In the genomic region with DNA sequence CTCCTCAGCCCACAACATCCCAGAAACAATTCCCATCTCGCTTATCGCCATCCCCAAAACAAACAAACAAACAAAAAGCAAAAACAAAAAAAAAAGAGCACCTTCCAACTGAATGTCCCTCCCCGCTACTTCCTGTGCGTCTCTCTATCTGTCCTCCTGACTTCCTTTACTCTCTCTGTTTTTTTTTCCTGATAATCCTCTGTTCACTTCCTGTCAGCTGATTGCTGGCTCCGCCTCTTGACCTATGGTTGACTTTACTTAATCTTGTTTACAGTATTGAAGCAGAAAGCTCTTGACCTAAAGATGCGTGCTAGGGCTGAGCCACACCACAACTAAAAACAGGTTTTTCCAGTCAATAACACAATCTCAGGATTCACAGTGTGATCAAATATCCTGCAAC, we compare ENCODE assay signal across 25 mouse cellular contexts. TPM values are rescaled to one million over a fixed set of nuclear protein-coding genes. Genes with fewer than 3 reads are reported as not detected.
DNase-seq lines count a peak whose midpoint lies in the region; ATAC-seq and TF ChIP-seq lines count a peak whose summit lies in the region.
"Had no signal": no experiment of that assay in that cellular context is flagged by ENCODE, and none has a peak within 500 bp of the region (broad histone marks: within the 10 kb centered on the region; RNA-seq: fewer than 3 reads in every experiment).

No protein-coding gene starts in this region.

- no peaks in the 10 kb centered on the region for H3K27me3 ChIP-seq in lung, embryonic 14.5 days (ENCODE audit: insufficient read depth, low read length)
- peaks cover 36% of the 10 kb centered on the region for H3K27me3 ChIP-seq in G1E (ENCODE audit: insufficient read depth, low read length)
- H3K27me3 ChIP-seq in liver, embryonic 16.5 days (ENCODE audit: control insufficient read depth, insufficient read depth, low read depth, low read length), result no peaks in the 10 kb centered on the region
- no peaks in the 10 kb centered on the region for H3K27me3 ChIP-seq in hindbrain, embryonic 10.5 days (ENCODE audit: insufficient read depth, poor library complexity, severe bottlenecking)
- H3K27me3 ChIP-seq: embryonic facial prominence, embryonic 12.5 days; forebrain, embryonic 13.5 days; hindbrain, embryonic 15.5 days; neural tube, embryonic 13.5 days; stomach, embryonic 15.5 days had no signal

- H3K4me3 ChIP-seq in lung, embryonic 14.5 days (ENCODE audit: low read depth, low read length), result no peak overlapping the region
- peak overlapping the region; percentile 46 for H3K4me3 ChIP-seq in G1E (ENCODE audit: low read depth, low read length)
- H3K4me3 ChIP-seq in liver, embryonic 16.5 days (ENCODE audit: low read depth, low read length), result no peak overlapping the region
- H3K4me3 ChIP-seq in hindbrain, embryonic 10.5 days, result no peak overlapping the region
- H3K4me3 ChIP-seq: embryonic facial prominence, embryonic 12.5 days; forebrain, embryonic 13.5 days; hindbrain, embryonic 15.5 days; myocyte; neural tube, embryonic 13.5 days; stomach, embryonic 15.5 days had no signal

- H3K9me3 ChIP-seq in lung, embryonic 14.5 days (ENCODE audit: low read depth, low read length), result no peaks in the 10 kb centered on the region
- no peaks in the 10 kb centered on the region for H3K9me3 ChIP-seq in G1E (replicated peaks)
- H3K9me3 ChIP-seq in liver, embryonic 16.5 days (replicated peaks; ENCODE audit: control insufficient read depth, low read length), result no peaks in the 10 kb centered on the region
- H3K9me3 ChIP-seq in hindbrain, embryonic 10.5 days, result no peaks in the 10 kb centered on the region
- H3K9me3 ChIP-seq: embryonic facial prominence, embryonic 12.5 days; forebrain, embryonic 13.5 days; hindbrain, embryonic 15.5 days; neural tube, embryonic 13.5 days; stomach, embryonic 15.5 days had no signal

- no peak for TF ChIP-seq CTCF in lung, embryonic 14.5 days (IDR thresholded peaks at IDR 0.05; ENCODE audit: low read depth)
- no peak for TF ChIP-seq CTCF in G1E (IDR thresholded peaks at IDR 0.05; ENCODE audit: low read depth, low read length)

- no peaks in the 10 kb centered on the region for H3K4me1 ChIP-seq in lung, embryonic 14.5 days (ENCODE audit: insufficient read depth)
- H3K4me1 ChIP-seq in G1E (ENCODE audit: insufficient read depth, low read depth, low read length), result peaks cover 47% of the 10 kb centered on the region
- H3K4me1 ChIP-seq in liver, embryonic 16.5 days (ENCODE audit: control insufficient read depth, low read depth, low read length), result peaks cover 28% of the 10 kb centered on the region
- H3K4me1 ChIP-seq in hindbrain, embryonic 10.5 days (replicated peaks), result peaks cover 4% of the 10 kb centered on the region; the same call in 1 of the 2 replicates
- H3K4me1 ChIP-seq: embryonic facial prominence, embryonic 12.5 days; forebrain, embryonic 13.5 days; hindbrain, embryonic 15.5 days; neural tube, embryonic 13.5 days had no signal

- H3K27ac ChIP-seq in lung, embryonic 14.5 days (ENCODE audit: low read depth), result peak overlapping the region; percentile 33; the same call in 1 of the 2 replicates
- H3K27ac ChIP-seq in liver, embryonic 16.5 days (ENCODE audit: low read length), result 0 out of 2 replicates have a peak overlapping the region, but pooled peaks have one; percentile 13
- no peak overlapping the region for H3K27ac ChIP-seq in hindbrain, embryonic 10.5 days
- H3K27ac ChIP-seq: embryonic facial prominence, embryonic 12.5 days; forebrain, embryonic 13.5 days; hindbrain, embryonic 15.5 days; liver, embryonic 14.5 days; neural tube, embryonic 13.5 days; stomach, embryonic 15.5 days had no signal

- peak; percentile 67 for DNase-seq in lung, embryonic 14.5 days
- DNase-seq in lung, adult 18-20 months, result no peak
- DNase-seq in A20 (ENCODE audit: low read depth, low spot score), result peak; percentile 32
- DNase-seq in G1E (ENCODE audit: low spot score), result no peak
- no peak for DNase-seq in hindbrain, embryonic 10.5 days (ENCODE audit: low spot score)
- DNase-seq in cerebellum, adult 11 months, result no peak
- DNase-seq: cerebellum, adult 18-20 months; cerebellum, postnatal 25 days; gastrocnemius, postnatal 36 days; heart, postnatal 4 days; kidney, adult 2 months; kidney, postnatal 14 days; left cerebral cortex, postnatal 4 days; right cerebral cortex, adult 18-20 months; thymus, postnatal 36 days had no signal

- no peak overlapping the region for H3K4me2 ChIP-seq in lung, embryonic 14.5 days
- no peak overlapping the region for H3K4me2 ChIP-seq in liver, embryonic 16.5 days (ENCODE audit: low read depth, low read length)
- H3K4me2 ChIP-seq: embryonic facial prominence, embryonic 12.5 days; forebrain, embryonic 13.5 days; hindbrain, embryonic 15.5 days; neural tube, embryonic 13.5 days; stomach, embryonic 15.5 days had no signal

- no peaks in the 10 kb centered on the region for H3K36me3 ChIP-seq in lung, embryonic 14.5 days (ENCODE audit: insufficient read depth)
- H3K36me3 ChIP-seq in G1E (replicated peaks), result no peaks in the 10 kb centered on the region
- no peaks in the 10 kb centered on the region for H3K36me3 ChIP-seq in liver, embryonic 16.5 days (ENCODE audit: control insufficient read depth, insufficient read depth)
- H3K36me3 ChIP-seq in hindbrain, embryonic 10.5 days, result peaks cover 34% of the 10 kb centered on the region
- H3K36me3 ChIP-seq: embryonic facial prominence, embryonic 12.5 days; hindbrain, embryonic 15.5 days; neural tube, embryonic 13.5 days; stomach, embryonic 15.5 days had no signal

- no peak for ATAC-seq in lung, embryonic 14.5 days (ENCODE audit: insufficient read depth)
- ATAC-seq in G1E (ENCODE audit: extremely low read depth, insufficient number of reproducible peaks, low FRiP score, poor library complexity, severe bottlenecking), result peak; percentile 28; the same call in 1 of the 2 replicates
- ATAC-seq in liver, embryonic 16.5 days (ENCODE audit: low read depth), result no peak
- ATAC-seq: forebrain, embryonic 13.5 days; midbrain, embryonic 16.5 days had no signal

- H3K9ac ChIP-seq in lung, embryonic 14.5 days, result no peak overlapping the region
- H3K9ac ChIP-seq in liver, embryonic 16.5 days (ENCODE audit: low read depth, low read length), result no peak overlapping the region
- H3K9ac ChIP-seq: embryonic facial prominence, embryonic 12.5 days; forebrain, embryonic 13.5 days; hindbrain, embryonic 15.5 days; liver, embryonic 14.5 days; neural tube, embryonic 13.5 days; stomach, embryonic 15.5 days had no signal

- 62% methylated on average over 6 of the region's 6 CpGs for WGBS in lung, embryonic 14.5 days
- WGBS in liver, embryonic 16.5 days (ENCODE audit: insufficient replicate concordance), result 70% methylated on average over 6 of the region's 6 CpGs
- whole genome bisulfite sequencing in hindbrain, embryonic 10.5 days, result 90% methylated on average over 6 of the region's 6 CpGs

RNA-seq across cellular contexts. Expression of a gene that starts 17.9 kb away (rescaled TPM):
- 3.4 and 3.8 TPM in 2 replicates for polyA plus RNA-seq in lung, embryonic 14.5 days (2014; fragmentation: Nextera tagmentation; extraction: Ambion mirVana)
- total RNA-seq in G1E (2014; fragmentation: Nextera tagmentation) (2.3 TPM in 1 of 2 replicates, not detected in the other), G1E (2017) (0.11 and 0.58 TPM in 2 replicates)
- not detected in 2 replicates for polyA plus RNA-seq in G1E (2012)
- polyA plus RNA-seq in liver, embryonic 16.5 days (2015; fragmentation: Nextera tagmentation; extraction: Ambion mirVana), result 0.18 and 0.23 TPM in 2 replicates
- 4.2 and 5.8 TPM in 2 replicates for polyA plus RNA-seq in hindbrain, embryonic 10.5 days (2016; fragmentation: Nextera tagmentation; extraction: Ambion mirVana)

RNA-seq across cellular contexts. Expression of a gene that starts 29.3 kb away (rescaled TPM):
- polyA plus RNA-seq in lung, embryonic 14.5 days (2014; fragmentation: Nextera tagmentation; extraction: Ambion mirVana), result 4.0 and 4.3 TPM in 2 replicates
- 4.7 and 6.4 TPM in 2 replicates for total RNA-seq in G1E (2014; fragmentation: Nextera tagmentation)
- 1.6 and 2.2 TPM in 2 replicates for total RNA-seq in G1E (2017)
- 6.3 and 9.1 TPM in 2 replicates for polyA plus RNA-seq in G1E (2012)
- 24.8 and 26.2 TPM in 2 replicates for polyA plus RNA-seq in liver, embryonic 16.5 days (2015; fragmentation: Nextera tagmentation; extraction: Ambion mirVana)
- polyA plus RNA-seq in hindbrain, embryonic 10.5 days (2016; fragmentation: Nextera tagmentation; extraction: Ambion mirVana), result 3.0 and 3.1 TPM in 2 replicates
- total RNA-seq: gastrocnemius, adult 18-20 months; gastrocnemius, postnatal 36 days; left cerebral cortex, postnatal 4 days had no signal
- polyA plus RNA-seq: myocyte had no signal

Comparison
In these comparisons a context has a peak if more than half of its experiments do, and no peak if none do; other contexts are left out.
1. DNase-seq: peak in lung, embryonic 14.5 days (single experiment) and A20 (single experiment); none in lung, adult 18-20 months (0 of 2), G1E (single experiment), hindbrain, embryonic 10.5 days (single experiment) and cerebellum, adult 11 months (single experiment).